Mouse (Mus musculus) lung, embryonic 14.5 days (tissue): ENCODE results near the gene Nrp1. TPM values are rescaled to one million over a fixed set of nuclear protein-coding genes. Genes with fewer than 3 reads are reported as not detected.

Experiments used
- ATAC-seq: fragments of 200-750 bp; cut with Nextera tagmentation; 2 replicates; pipeline ENCODE4 v1.8.0; 2017; ENCODE audit warnings: mild to moderate bottlenecking, moderate TSS enrichment, moderate library complexity; ENCODE audit not compliant: insufficient read depth
- DNase-seq: peaks from one replicate; pipeline ENCODE4 v3.0.0-alpha.2; 2015
- H3K27ac ChIP-seq: fragments of 300-500 bp; sonication (generic); 2 replicates; pipeline ENCODE4 v1.5.1; 2014; ENCODE audit warnings: low read depth, mild to moderate bottlenecking, moderate library complexity
- H3K27me3 ChIP-seq: fragments of 300-500 bp; sonication (generic); 2 replicates; pipeline ENCODE4 v1.6.1; 2014; ENCODE audit warnings: low read length, control low read depth; ENCODE audit not compliant: insufficient read depth
- H3K36me3 ChIP-seq: fragments of 300-500 bp; sonication (generic); 2 replicates; pipeline ENCODE4 v1.6.1; 2014; ENCODE audit warnings: control low read depth; ENCODE audit not compliant: insufficient read depth
- H3K4me1 ChIP-seq: fragments of 300-500 bp; sonication (generic); 2 replicates; pipeline ENCODE4 v1.6.1; 2014; ENCODE audit warnings: antibody characterized with exemption, control low read depth; ENCODE audit not compliant: insufficient read depth
- H3K4me2 ChIP-seq: fragments of 300-500 bp; sonication (generic); 2 replicates; pipeline ENCODE4 v1.6.1; 2014; ENCODE audit warnings: mild to moderate bottlenecking
- H3K4me3 ChIP-seq: fragments of 300-500 bp; sonication (generic); 2 replicates; pipeline ENCODE4 v1.5.1; 2014; ENCODE audit warnings: low read depth, low read length
- H3K9ac ChIP-seq: fragments of 300-500 bp; sonication (generic); 2 replicates; pipeline ENCODE4 v1.6.1; 2014
- H3K9me3 ChIP-seq: fragments of 300-500 bp; sonication (generic); 2 replicates; pipeline ENCODE4 v1.6.1; 2016; ENCODE audit warnings: low read depth, low read length, control low read depth
- CTCF ChIP-seq: IDR thresholded peaks from 2 replicates; pipeline ENCODE4 v1.5.1; 2016; ENCODE audit warnings: antibody characterized with exemption, low read depth
- WGBS: fragments of 180-500 bp; shearing (Covaris S2); extraction: QIAGEN DNeasy Blood & Tissue Kit; methylation state at CpG from one replicate; pipeline ENCODE4 v1.1.7; 2014; 5-methylcytosine and 5-hydroxymethylcytosine counted together
- polyA plus RNA-seq: library from polyadenylated mRNA; unstranded; fragments of >200 nt; fragmentation: Nextera tagmentation; extraction: Ambion mirVana; gene quantifications from 2 replicates; pipeline ENCODE4 v1.2.1, GENCODE M21; 2014

The Nrp1 gene
- polyA plus RNA-seq, 1 experiment from 2014 or later, result 94.3 TPM

GRCm38 (mm10) chr8:128384921-128385332 is 26.5 kb downstream of the Nrp1 start:
- Histone ChIP-seq H3K27me3 (no peaks in the 10 kb centered on the region), H3K9me3 (no peaks in the 10 kb centered on the region), H3K4me1 (peaks cover 9% of the 10 kb centered on the region; the same call in 1 of the 2 replicates), H3K9ac (no peak overlapping the region), H3K4me3 (no peak overlapping the region), H3K36me3 (no peaks in the 10 kb centered on the region), H3K4me2 (no peak overlapping the region), H3K27ac (no peak overlapping the region)
- TF ChIP-seq CTCF, result no peak
- ATAC-seq (no peak), DNase-seq (no peak)
- 60% methylated on average over 5 of the region's 5 CpGs for WGBS

GRCm38 (mm10) chr8:128386963-128387621 is 28.7 kb downstream of the Nrp1 start:
- Histone ChIP-seq H3K27ac (no peak overlapping the region; the same call in 1 of the 2 replicates), H3K27me3 (no peaks in the 10 kb centered on the region), H3K9me3 (no peaks in the 10 kb centered on the region), H3K9ac (no peak overlapping the region), H3K4me3 (no peak overlapping the region), H3K4me1 (0 out of 2 replicates have a peak, but pooled peaks cover 2% of the 10 kb centered on the region), H3K4me2 (no peak overlapping the region), H3K36me3 (no peaks in the 10 kb centered on the region)
- ATAC-seq (peak; percentile 63; the same call in 1 of the 2 replicates), DNase-seq (peak; percentile 56)
- WGBS, result 48% methylated on average over 2 of the region's 2 CpGs
- TF ChIP-seq CTCF, result no peak

GRCm38 (mm10) chr8:128390759-128391158 is 32.4 kb downstream of the Nrp1 start:
- Histone ChIP-seq H3K27me3 (no peaks in the 10 kb centered on the region), H3K36me3 (no peaks in the 10 kb centered on the region), H3K4me1 (no peaks in the 10 kb centered on the region), H3K27ac (no peak overlapping the region), H3K9ac (no peak overlapping the region), H3K9me3 (no peaks in the 10 kb centered on the region), H3K4me2 (no peak overlapping the region), H3K4me3 (no peak overlapping the region)
- DNase-seq (no peak), ATAC-seq (no peak)
- TF ChIP-seq CTCF, result no peak

DNA sequence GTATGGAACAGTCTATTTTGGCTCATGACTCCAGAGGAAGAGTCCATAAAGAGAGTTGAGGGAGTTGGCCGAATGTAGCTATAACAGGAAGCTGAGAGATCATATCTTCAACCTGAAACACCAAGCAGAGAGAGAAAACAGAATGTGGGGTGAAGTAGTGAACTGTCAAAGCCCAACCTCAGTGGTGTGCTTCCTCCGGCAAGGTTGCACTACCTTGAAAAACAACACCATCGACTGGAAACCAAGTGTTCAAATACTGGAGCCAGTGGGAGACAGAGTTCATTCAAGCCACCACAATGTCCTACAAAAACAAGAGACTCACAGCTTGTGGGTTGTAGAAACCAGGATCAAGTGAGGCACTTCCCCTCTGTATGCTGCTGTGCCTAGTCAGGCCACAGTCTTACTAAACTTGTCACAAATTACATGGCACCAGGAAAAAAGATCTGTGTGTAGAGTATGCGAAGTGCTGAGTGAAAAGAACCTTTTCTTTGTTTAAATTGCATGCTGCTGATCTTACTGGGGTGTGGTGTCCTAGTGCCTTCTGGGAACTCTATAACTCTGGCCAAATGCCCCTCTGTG is 32.9 kb downstream of the Nrp1 start:
- no peak overlapping the region for H3K4me2 ChIP-seq
- no peaks in the 10 kb centered on the region for H3K4me1 ChIP-seq
- no peaks in the 10 kb centered on the region for H3K36me3 ChIP-seq
- no peaks in the 10 kb centered on the region for H3K27me3 ChIP-seq
- no peak overlapping the region for H3K4me3 ChIP-seq
- DNase-seq, result no peak
- H3K9me3 ChIP-seq, result no peaks in the 10 kb centered on the region
- no peak overlapping the region for H3K27ac ChIP-seq
- TF ChIP-seq CTCF, result no peak
- 77% methylated on average over 4 of the region's 4 CpGs for WGBS
- ATAC-seq, result no peak
- no peak overlapping the region for H3K9ac ChIP-seq

DNA sequence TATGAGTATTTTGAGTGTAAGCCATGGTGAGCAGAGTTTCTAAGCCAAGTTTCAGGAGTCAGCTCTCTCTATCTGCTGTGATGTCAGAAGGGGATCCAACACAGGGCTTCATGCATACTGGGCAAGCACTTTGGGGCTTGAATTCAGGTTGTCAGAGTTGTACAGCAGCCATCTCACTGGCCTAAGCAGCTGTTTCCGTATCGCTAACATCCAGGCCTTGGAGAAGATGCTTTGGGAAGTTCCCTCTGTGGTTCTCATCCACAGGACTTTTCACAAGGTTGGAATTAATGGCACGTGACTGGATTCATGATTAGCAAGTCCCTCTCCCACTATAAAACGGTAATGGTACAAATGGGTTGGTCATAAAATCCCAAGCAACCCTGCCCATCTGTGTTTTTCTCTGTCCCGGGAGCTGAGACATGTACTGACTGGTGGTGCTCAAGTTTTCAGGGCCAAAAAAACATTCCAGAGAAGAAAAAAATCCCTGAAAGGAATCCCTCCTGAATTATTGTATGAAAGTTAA is 36.3 kb downstream of the Nrp1 start:
- ATAC-seq, result no peak
- no peaks in the 10 kb centered on the region for H3K36me3 ChIP-seq
- no peaks in the 10 kb centered on the region for H3K9me3 ChIP-seq
- no peak overlapping the region for H3K9ac ChIP-seq
- TF ChIP-seq CTCF, result no peak
- DNase-seq, result no peak
- no peak overlapping the region for H3K4me2 ChIP-seq
- H3K27ac ChIP-seq, result no peak overlapping the region
- 0 out of 2 replicates have a peak, but pooled peaks cover 2% of the 10 kb centered on the region for H3K4me1 ChIP-seq
- no peak overlapping the region for H3K4me3 ChIP-seq
- H3K27me3 ChIP-seq, result no peaks in the 10 kb centered on the region
- 73% methylated on average over 5 of the region's 5 CpGs for WGBS

GRCm38 (mm10) chr8:128396968-128397367 is 38.6 kb downstream of the Nrp1 start:
- Histone ChIP-seq H3K4me3 (no peak overlapping the region), H3K9me3 (no peaks in the 10 kb centered on the region), H3K9ac (no peak overlapping the region), H3K4me2 (no peak overlapping the region), H3K36me3 (no peaks in the 10 kb centered on the region), H3K4me1 (0 out of 2 replicates have a peak, but pooled peaks cover 2% of the 10 kb centered on the region), H3K27ac (no peak overlapping the region), H3K27me3 (no peaks in the 10 kb centered on the region)
- ATAC-seq (no peak), DNase-seq (no peak)
- no peak for TF ChIP-seq CTCF
- 43% methylated on average over 7 of the region's 7 CpGs for WGBS

- 38% methylated on average over 3 of the region's 3 CpGs for WGBS
- 0 out of 2 replicates have a peak, but pooled peaks cover 2% of the 10 kb centered on the region for H3K4me1 ChIP-seq
- no peak for ATAC-seq
- no peak for TF ChIP-seq CTCF
- DNase-seq, result no peak
- H3K4me2 ChIP-seq, result no peak overlapping the region
- H3K27ac ChIP-seq, result no peak overlapping the region
- H3K27me3 ChIP-seq, result no peaks in the 10 kb centered on the region
- no peak overlapping the region for H3K4me3 ChIP-seq
- H3K36me3 ChIP-seq, result no peaks in the 10 kb centered on the region
- H3K9ac ChIP-seq, result no peak overlapping the region
- no peaks in the 10 kb centered on the region for H3K9me3 ChIP-seq
These were observed 39.0 kb downstream of the Nrp1 start for GRCm38 (mm10) chr8:128397441-128397840.
